Mouse (Mus musculus) cerebellum, postnatal 25 days (tissue): ENCODE results near the gene Zfp975.
"Not testable (repeated sequence)": the region's sequence is repeated elsewhere in the genome, so short reads cannot be mapped to it uniquely, and the experiment has no call there.

ENCODE experiments used
- DNase-seq, 2 experiments: peaks; one replicate each; pipeline ENCODE4 v3.0.0; 2021; ENCODE audit warnings: mixed read lengths in 2 of 2

The Zfp975 gene

GRCm38 (mm10) chr7:42692362-42693158, at the start of gene Zfp975:
Gene Zfp975, minus strand, starts transcription at chr7:42692742.
- peak; percentile 80 to 84 for DNase-seq

GRCm38 (mm10) chr7:42738536-42739210, 46.1 kb upstream of the Zfp975 start:
- DNase-seq, result no peak

- DNase-seq, result not testable (repeated sequence)
These were observed 34.4 kb upstream of the Zfp975 start, which contains the start of gene Gm17067 for GRCm38 (mm10) chr7:42726917-42727316. Gene Gm17067, minus strand, starts transcription at chr7:42727017.

GRCm38 (mm10) chr7:42693251-42693650, 709 bp upstream of the Zfp975 start:
- peak in 1 of 2 experiments; percentile 23 for DNase-seq

- DNase-seq, result not testable (repeated sequence)
These were observed 12.5 kb downstream of the Zfp975 start for GRCm38 (mm10) chr7:42680081-42680480.

GRCm38 (mm10) chr7:42679646-42680045, 12.9 kb downstream of the Zfp975 start:
- not testable (repeated sequence) for DNase-seq

- not testable (repeated sequence) for DNase-seq
These were observed 32.4 kb downstream of the Zfp975 start for GRCm38 (mm10) chr7:42660140-42660539.

- not testable (repeated sequence) for DNase-seq
These were observed 37.3 kb downstream of the Zfp975 start for GRCm38 (mm10) chr7:42655211-42655610.

- DNase-seq, result not testable (repeated sequence)
These were observed 49.4 kb downstream of the Zfp975 start for GRCm38 (mm10) chr7:42643120-42643620.

GRCm38 (mm10) chr7:42642152-42643115, 50.1 kb downstream of the Zfp975 start, which contains the start of gene Zfp976:
Gene Zfp976, minus strand, starts transcription at chr7:42642588.
- DNase-seq, result peak; percentile 55 to 66

GRCm38 (mm10) chr7:42631031-42631430, 61.5 kb downstream of the Zfp975 start:
- DNase-seq, result not testable (repeated sequence)
